Mouse (Mus musculus) midbrain, postnatal 0 days (tissue): ENCODE data around the gene Shc1. TPM values are rescaled to one million over a fixed set of nuclear protein-coding genes. Genes with fewer than 3 reads are reported as not detected.

Experiments used
- ATAC-seq: fragments of 200-750 bp; cut with Nextera tagmentation; 2 replicates; pipeline ENCODE4 v1.8.0; 2017; ENCODE audit warnings: moderate number of reproducible peaks, mild to moderate bottlenecking, moderate TSS enrichment, moderate library complexity; ENCODE audit not compliant: low FRiP score
- DNase-seq: peaks from one replicate; pipeline ENCODE4 v3.0.0-alpha.2; 2015; ENCODE audit warnings: low spot score
- H3K27ac ChIP-seq: fragments of 300-500 bp; sonication (generic); 2 replicates; pipeline ENCODE4 v1.5.1; 2014; ENCODE audit warnings: low read depth, mild to moderate bottlenecking, low read length, mixed read lengths
- H3K27me3 ChIP-seq: fragments of 300-500 bp; sonication (generic); 2 replicates; pipeline ENCODE4 v1.6.1; 2014; ENCODE audit warnings: low read length, control low read depth, mixed read lengths; ENCODE audit not compliant: insufficient read depth
- H3K36me3 ChIP-seq: fragments of 300-500 bp; sonication (generic); 2 replicates; pipeline ENCODE4 v1.6.1; 2014; ENCODE audit warnings: low read length, control low read depth, mixed read lengths; ENCODE audit not compliant: insufficient read depth
- H3K4me1 ChIP-seq: fragments of 300-500 bp; sonication (generic); 2 replicates; pipeline ENCODE4 v1.6.1; 2014; ENCODE audit warnings: mild to moderate bottlenecking, control low read depth, antibody characterized with exemption, low read length, mixed read lengths; ENCODE audit not compliant: insufficient read depth
- H3K4me2 ChIP-seq: fragments of 300-500 bp; sonication (generic); 2 replicates; pipeline ENCODE4 v1.6.1; 2014; ENCODE audit warnings: low read depth, mild to moderate bottlenecking, low read length, mixed read lengths; ENCODE audit not compliant: poor library complexity, severe bottlenecking
- H3K4me3 ChIP-seq: fragments of 300-500 bp; sonication (generic); 2 replicates; pipeline ENCODE4 v1.5.1; 2014; ENCODE audit warnings: low read depth, mild to moderate bottlenecking, low read length, moderate library complexity
- H3K9ac ChIP-seq: fragments of 300-500 bp; sonication (generic); replicated peaks from 2 replicates; pipeline ENCODE4 v1.6.1; 2014; ENCODE audit warnings: mild to moderate bottlenecking, low read length, moderate library complexity, mixed read lengths; ENCODE audit not compliant: poor library complexity, severe bottlenecking
- H3K9me3 ChIP-seq: fragments of 300-500 bp; sonication (generic); 2 replicates; pipeline ENCODE4 v1.6.1; 2016; ENCODE audit warnings: low read length, control low read depth
- CTCF ChIP-seq: IDR thresholded peaks from 2 replicates; pipeline ENCODE4 v1.5.1; 2016; ENCODE audit warnings: antibody characterized with exemption, mild to moderate bottlenecking
- WGBS: fragments of 180-500 bp; shearing (Covaris S2); extraction: QIAGEN DNeasy Blood & Tissue Kit; methylation state at CpG from one replicate; pipeline ENCODE4 v1.1.7; 2014; 5-methylcytosine and 5-hydroxymethylcytosine counted together
- polyA plus RNA-seq: library from polyadenylated mRNA; unstranded; fragments of >200 nt; fragmentation: Nextera tagmentation; extraction: Ambion mirVana; gene quantifications from 2 replicates; pipeline ENCODE4 v1.2.1, GENCODE M21; 2015
- total RNA-seq: library from RNA; depleted of rRNA; stranded (reverse); fragments of >200 nt; gene quantifications from 2 replicates; pipeline ENCODE4 v1.2.3, GENCODE M21; 2014

The Shc1 gene
- total and polyA plus RNA-seq, 2 experiments from 2014 or later, result 11.0 to 24.9 TPM

DNA sequence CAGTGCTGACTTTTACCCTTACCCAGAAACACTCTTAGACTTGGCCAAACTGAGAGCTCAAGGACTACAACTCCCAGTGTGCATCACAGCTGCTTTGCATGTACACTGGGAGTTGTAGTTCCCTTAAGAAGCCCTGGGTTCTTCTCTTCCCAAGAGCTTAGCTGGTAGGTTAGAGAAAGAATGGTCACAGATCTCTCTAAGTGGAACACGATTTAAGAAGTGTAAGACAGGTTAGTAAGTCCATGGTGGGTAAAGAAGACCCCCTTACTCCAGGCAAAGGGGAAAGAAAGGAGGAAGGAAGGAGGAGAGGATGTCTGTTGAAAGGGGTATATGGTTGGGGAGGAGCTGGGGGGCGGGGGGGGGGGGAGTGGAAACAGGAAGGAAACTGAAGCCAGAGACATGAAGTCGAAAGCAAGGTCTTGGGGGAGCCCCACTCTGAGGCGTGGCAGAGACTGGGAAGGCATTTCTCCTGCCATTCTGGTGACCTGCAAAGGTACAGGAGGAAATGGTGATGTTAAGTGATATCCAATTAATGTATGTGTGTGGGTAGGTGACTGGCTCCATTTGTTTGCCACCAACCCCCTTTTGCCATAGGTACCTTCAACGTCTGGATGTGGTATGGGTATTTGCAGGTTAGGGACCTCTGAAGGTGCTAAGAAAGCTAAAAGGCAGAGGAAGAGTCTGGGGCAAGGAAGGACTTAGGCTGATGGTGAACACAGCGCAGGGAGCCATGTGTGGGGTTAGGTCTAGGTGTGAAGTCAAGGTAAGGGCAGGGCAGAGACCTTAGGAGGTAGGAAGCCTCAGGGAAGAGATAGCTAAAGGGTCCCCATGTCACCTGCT lies 29.1 kb upstream of the Shc1 start:
- peak; percentile 75 for DNase-seq

DNA sequence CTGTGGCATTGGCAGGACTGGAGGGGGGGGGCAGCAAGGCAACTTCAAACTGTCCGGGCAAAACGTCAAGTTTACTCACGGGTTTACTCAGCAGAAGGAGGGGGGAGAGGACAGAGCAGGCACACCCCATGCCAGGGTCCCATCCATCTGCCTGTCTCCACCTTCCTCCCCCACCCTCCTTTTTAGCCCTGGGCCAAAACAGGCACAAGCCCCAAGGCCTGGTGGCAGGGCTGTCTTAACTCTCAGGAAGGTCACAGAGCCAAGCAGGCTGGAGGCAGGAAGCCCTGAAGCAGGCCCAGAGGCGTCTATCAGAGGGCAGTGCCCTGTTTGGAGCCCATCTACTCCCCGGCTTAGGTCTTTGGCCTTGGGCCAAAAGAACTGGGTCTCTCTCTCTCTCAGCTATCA lies 28.1 kb upstream of the Shc1 start:
- Histone ChIP-seq H3K4me1 (peaks cover 14% of the 10 kb centered on the region; the same call in 1 of the 2 replicates), H3K36me3 (no peaks in the 10 kb centered on the region), H3K4me2 (no peak overlapping the region), H3K4me3 (no peak overlapping the region), H3K27ac (no peak overlapping the region), H3K27me3 (peaks cover 3% of the 10 kb centered on the region; the same call in 1 of the 2 replicates), H3K9me3 (no peaks in the 10 kb centered on the region), H3K9ac (no peak overlapping the region)
- DNase-seq (peak; percentile 17), ATAC-seq (no peak)
- WGBS, result 42% methylated on average over 5 of the region's 5 CpGs
- no peak for TF ChIP-seq CTCF

More for the DNA sequence above, 29.1 kb upstream of the Shc1 start:
- Histone ChIP-seq H3K4me3 (no peak overlapping the region), H3K36me3 (no peaks in the 10 kb centered on the region), H3K9me3 (no peaks in the 10 kb centered on the region), H3K4me2 (no peak overlapping the region), H3K9ac (no peak overlapping the region), H3K27me3 (no peaks in the 10 kb centered on the region; the same call in 1 of the 2 replicates), H3K27ac (no peak overlapping the region), H3K4me1 (peaks cover 14% of the 10 kb centered on the region; the same call in 1 of the 2 replicates)
- TF ChIP-seq CTCF, result no peak
- ATAC-seq, result no peak
- WGBS, result 76% methylated on average over 5 of the region's 6 CpGs

DNA sequence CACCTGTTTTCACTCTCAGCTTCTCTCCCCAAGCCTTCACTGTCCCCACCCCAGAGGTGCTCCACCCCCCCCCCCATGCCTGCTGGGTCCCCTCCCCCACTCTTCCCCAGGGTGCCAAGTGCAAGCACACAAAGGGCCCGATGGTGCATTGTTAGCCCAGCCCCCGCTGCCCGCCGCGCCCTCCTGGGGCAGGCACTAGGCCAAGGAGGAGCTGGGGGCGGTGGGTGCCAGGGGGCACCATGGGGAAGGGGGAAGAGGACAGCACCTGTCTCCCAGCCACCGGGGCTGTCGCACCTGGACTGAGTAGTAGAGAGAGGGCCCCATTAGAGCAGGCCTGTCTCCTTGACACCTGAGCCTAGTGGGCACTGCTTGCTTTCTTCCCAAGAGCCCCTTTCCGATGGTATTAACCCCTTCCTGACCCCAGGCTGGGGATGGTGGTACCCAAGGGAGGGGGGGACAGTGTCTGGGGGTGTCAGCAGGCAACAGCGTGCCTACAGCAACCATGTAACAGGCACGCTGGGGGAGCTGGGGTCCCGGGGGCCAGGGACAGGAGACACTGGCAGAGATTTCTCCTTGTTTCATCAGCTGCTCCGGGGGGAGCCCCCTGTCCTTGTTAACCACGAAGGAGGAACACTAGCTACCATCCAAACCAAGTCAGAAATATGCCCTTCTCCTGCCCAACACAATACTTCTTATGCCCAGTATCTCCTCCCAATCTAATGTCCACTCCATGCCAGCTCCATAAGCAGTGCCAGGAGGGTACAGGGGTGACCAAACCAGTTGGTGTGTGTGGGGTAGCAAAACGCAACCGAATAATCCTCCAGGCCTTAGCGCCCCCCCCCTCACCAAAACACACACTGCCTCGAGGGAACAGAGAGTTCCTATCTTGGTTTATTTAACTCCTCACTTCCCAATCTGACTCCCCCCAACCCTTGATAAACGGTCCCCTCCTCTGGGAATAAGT lies 27.3 kb upstream of the Shc1 start:
- no peak for ATAC-seq
- no peak overlapping the region for H3K27ac ChIP-seq
- peak overlapping the region; percentile 61 for H3K9ac ChIP-seq
- no peak for DNase-seq
- peaks cover 15% of the 10 kb centered on the region for H3K4me1 ChIP-seq
- 16% methylated on average over 19 of the region's 19 CpGs for WGBS
- no peaks in the 10 kb centered on the region for H3K36me3 ChIP-seq
- no peaks in the 10 kb centered on the region for H3K9me3 ChIP-seq
- H3K4me3 ChIP-seq, result peak overlapping the region; percentile 54
- TF ChIP-seq CTCF, result no peak
- peak overlapping the region; percentile 100 for H3K4me2 ChIP-seq
- peaks cover 9% of the 10 kb centered on the region; the same call in 1 of the 2 replicates for H3K27me3 ChIP-seq

DNA sequence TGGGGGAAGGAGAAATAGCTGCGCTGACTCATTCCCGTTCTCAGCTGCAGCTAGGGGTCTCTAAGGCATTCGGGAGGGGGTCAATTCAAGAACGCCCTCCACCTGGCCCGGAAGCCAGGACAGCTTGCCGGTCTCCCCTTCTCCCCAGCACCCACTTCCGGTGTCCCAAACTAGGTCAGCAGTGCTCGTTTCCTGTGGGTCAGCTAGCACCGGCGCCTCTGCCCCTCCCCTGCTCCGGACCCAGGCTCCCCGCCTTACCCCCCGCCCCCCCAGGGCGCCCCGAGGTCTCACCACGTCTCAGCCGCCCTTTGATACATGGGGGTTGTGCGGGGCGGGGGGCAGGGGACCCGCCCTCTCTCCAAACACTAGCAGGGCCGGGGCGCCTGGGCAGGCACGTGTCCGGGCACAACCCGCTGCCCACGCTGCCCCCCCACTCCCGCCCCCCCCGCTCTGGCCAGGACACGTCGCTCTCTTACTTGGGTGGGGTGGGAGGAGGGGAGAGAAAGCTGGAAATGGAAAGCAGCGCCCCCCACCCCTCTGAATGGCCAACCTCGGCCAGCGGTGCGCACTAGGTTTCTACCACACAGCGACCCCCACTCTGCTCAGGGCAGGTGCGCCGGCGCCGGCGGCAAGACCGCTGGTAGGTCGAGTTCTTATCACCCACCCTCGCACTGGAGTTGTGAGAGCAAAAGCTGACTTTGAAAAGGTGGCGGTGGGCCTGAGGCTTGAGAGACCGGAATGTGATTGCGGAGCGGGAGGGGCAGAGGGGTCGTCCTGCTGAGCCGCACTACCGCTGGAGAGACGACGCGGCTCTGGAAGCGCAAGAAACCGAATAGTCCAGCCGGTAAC lies 26.4 kb upstream of the Shc1 start:
- peak; percentile 25 for TF ChIP-seq CTCF
- H3K4me2 ChIP-seq, result peak overlapping the region; percentile 100
- WGBS, result under 1% methylated on average over 47 of the region's 56 CpGs
- H3K4me3 ChIP-seq, result peak overlapping the region; percentile 54
- peaks cover 14% of the 10 kb centered on the region; the same call in 1 of the 2 replicates for H3K27me3 ChIP-seq
- no peaks in the 10 kb centered on the region for H3K36me3 ChIP-seq
- H3K9ac ChIP-seq, result peak overlapping the region; percentile 61
- ATAC-seq (no peak), DNase-seq (peak; percentile 27)
- 0 out of 2 replicates have a peak overlapping the region, but pooled peaks have one; percentile 38 for H3K27ac ChIP-seq
- peaks cover 19% of the 10 kb centered on the region for H3K4me1 ChIP-seq
- no peaks in the 10 kb centered on the region for H3K9me3 ChIP-seq

DNA sequence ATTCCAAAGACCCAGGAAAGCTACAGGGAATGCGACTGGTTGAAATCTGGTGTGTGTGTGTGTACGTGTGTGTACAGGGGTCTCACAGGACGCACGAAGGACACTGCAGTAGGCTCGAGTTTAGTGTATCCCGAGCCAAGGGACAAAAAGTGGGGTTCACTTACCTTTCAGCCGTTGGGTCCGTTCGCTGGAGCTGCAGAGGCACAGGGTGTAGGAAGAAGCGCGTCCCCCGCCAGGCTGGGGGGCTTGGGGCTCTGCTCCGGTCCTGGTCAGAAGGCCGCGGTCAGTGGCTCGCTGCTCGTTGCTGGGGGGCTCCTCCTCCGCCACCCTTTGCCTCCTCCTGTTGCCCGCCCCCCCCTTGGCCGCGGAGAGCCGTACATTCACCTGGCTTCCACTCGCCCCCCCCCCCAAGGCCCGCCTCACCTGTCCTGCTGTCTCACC lies 25.4 kb upstream of the Shc1 start:
- TF ChIP-seq CTCF, result no peak
- Histone ChIP-seq H3K36me3 (no peaks in the 10 kb centered on the region), H3K4me2 (peak overlapping the region; percentile 100), H3K27me3 (peaks cover 14% of the 10 kb centered on the region; the same call in 1 of the 2 replicates), H3K4me1 (peaks cover 19% of the 10 kb centered on the region), H3K9me3 (no peaks in the 10 kb centered on the region), H3K27ac (no peak overlapping the region), H3K4me3 (peak overlapping the region; percentile 54), H3K9ac (peak overlapping the region; percentile 61; the same call in 1 of the 2 replicates)
- WGBS, result under 1% methylated on average over 18 of the region's 24 CpGs
- DNase-seq, result no peak
- no peak for ATAC-seq
